Mouse (Mus musculus) bone marrow, adult 2 months (tissue): ENCODE results near the gene Fam129c. TPM values are rescaled to one million over a fixed set of nuclear protein-coding genes. Genes with fewer than 3 reads are reported as not detected.

Experiments used
- H3K27ac ChIP-seq: fragments of 200-500 bp; 2 replicates; pipeline ENCODE4 v1.5.1; 2012; ENCODE audit warnings: low read depth, mild to moderate bottlenecking, control low read depth, inconsistent platforms, low read length; ENCODE audit not compliant: control insufficient read depth, poor library complexity, insufficient read depth
- H3K4me1 ChIP-seq: fragments of 200-500 bp; 2 replicates; pipeline ENCODE4 v1.6.1; 2011; ENCODE audit warnings: low read length; ENCODE audit not compliant: control insufficient read depth, insufficient read depth
- H3K4me3 ChIP-seq: fragments of 200-500 bp; replicated peaks from 2 replicates; pipeline ENCODE3; 2011; ENCODE audit warnings: mild to moderate bottlenecking, low read depth, low read length, control low read depth; ENCODE audit not compliant: control insufficient read depth
- CTCF ChIP-seq: fragments of 200-500 bp; IDR thresholded peaks from 2 replicates; pipeline ENCODE4 v1.5.1; 2011; ENCODE audit warnings: low read length, control low read depth; ENCODE audit not compliant: control insufficient read depth, insufficient read depth
- POLR2A ChIP-seq: fragments of 200-500 bp; IDR thresholded peaks from 2 replicates; pipeline ENCODE4 v1.6.1; 2011; ENCODE audit warnings: low read depth, mild to moderate bottlenecking, control low read depth, low read length, borderline replicate concordance; ENCODE audit not compliant: control insufficient read depth
- WGBS: fragments of 180-500 bp; shearing (Covaris S2); methylation state at CpG from one replicate; pipeline ENCODE4 v1.1.7; 2018; 5-methylcytosine and 5-hydroxymethylcytosine counted together
- polyA plus RNA-seq: library from polyadenylated mRNA; stranded (reverse); fragments of >200 nt; gene quantifications from 2 replicates; pipeline ENCODE4 v1.2.4, GENCODE M21; 2011; ENCODE audit warnings: low replicate concordance; ENCODE audit not compliant: missing spikeins, insufficient read depth, insufficient read length

Gene Fam129c
- polyA plus RNA-seq, 1 experiment: 106 TPM

GRCm38 (mm10) chr8:71627265-71628099 lies 30.0 kb downstream of the Fam129c start:
- peaks cover 1% of the 10 kb centered on the region; the same call in 1 of the 2 replicates for H3K4me1 ChIP-seq

GRCm38 (mm10) chr8:71628396-71629095 lies 31.1 kb downstream of the Fam129c start:
- H3K27ac ChIP-seq: peak overlapping the region; percentile 57
- TF ChIP-seq CTCF (no peak), POLR2A (no peak)
- peaks cover 1% of the 10 kb centered on the region for H3K4me1 ChIP-seq

More at GRCm38 (mm10) chr8:71627265-71628099, 30.0 kb downstream of the Fam129c start:
- peak overlapping the region; percentile 23 for H3K27ac ChIP-seq
- TF ChIP-seq CTCF (no peak), POLR2A (no peak)
- no peak overlapping the region for H3K4me3 ChIP-seq
- 15% methylated on average over 9 of the region's 9 CpGs for WGBS

GRCm38 (mm10) chr8:71629096-71629697 lies 31.7 kb downstream of the Fam129c start:
- under 1% methylated on average over 55 of the region's 55 CpGs for WGBS
- Histone ChIP-seq H3K4me1 (peaks cover 1% of the 10 kb centered on the region), H3K27ac (peak overlapping the region; percentile 57), H3K4me3 (peak overlapping the region; percentile 78)
- TF ChIP-seq CTCF: peak; percentile 41; the same call in 1 of the 2 replicates
- peak; percentile 45; the same call in 1 of the 2 replicates for TF ChIP-seq POLR2A

More at GRCm38 (mm10) chr8:71628396-71629095, 31.1 kb downstream of the Fam129c start:
- WGBS: 2% methylated on average over 16 of the region's 16 CpGs
- H3K4me3 ChIP-seq: peak overlapping the region; percentile 78

GRCm38 (mm10) chr8:71629781-71630212 lies 32.3 kb downstream of the Fam129c start:
- WGBS: 4% methylated on average over 25 of the region's 25 CpGs
- H3K4me3 ChIP-seq: peak overlapping the region; percentile 78
- H3K27ac ChIP-seq: no peak overlapping the region; the same call in 1 of the 2 replicates
- no peak; the same call in 1 of the 2 replicates for TF ChIP-seq POLR2A
- no peak for TF ChIP-seq CTCF
- H3K4me1 ChIP-seq: peaks cover 1% of the 10 kb centered on the region

GRCm38 (mm10) chr8:71630761-71631160 lies 33.3 kb downstream of the Fam129c start:
- 73% methylated on average over 6 of the region's 6 CpGs for WGBS
- Histone ChIP-seq H3K4me1 (peaks cover 1% of the 10 kb centered on the region), H3K4me3 (no peak overlapping the region), H3K27ac (no peak overlapping the region)
- no peak for TF ChIP-seq CTCF
- no peak for TF ChIP-seq POLR2A

- TF ChIP-seq POLR2A: no peak
- TF ChIP-seq CTCF: no peak
- Histone ChIP-seq H3K4me3 (no peak overlapping the region), H3K27ac (no peak overlapping the region), H3K4me1 (peaks cover 1% of the 10 kb centered on the region)
- 7% methylated on average over 2 of the region's 2 CpGs for WGBS
Observed at GRCm38 (mm10) chr8:71631897-71632296, 34.4 kb downstream of the Fam129c start.

- no peak overlapping the region for H3K4me3 ChIP-seq
- no peak overlapping the region for H3K27ac ChIP-seq
- 2% methylated on average over 19 of the region's 22 CpGs for WGBS
- TF ChIP-seq POLR2A (no peak), CTCF (peak; percentile 76)
- peaks cover 1% of the 10 kb centered on the region for H3K4me1 ChIP-seq
Observed at GRCm38 (mm10) chr8:71633164-71633563, 35.7 kb downstream of the Fam129c start.

- Histone ChIP-seq H3K4me3 (no peak overlapping the region), H3K27ac (no peak overlapping the region), H3K4me1 (peaks cover 1% of the 10 kb centered on the region)
- 4% methylated on average over 26 of the region's 26 CpGs for WGBS
- no peak for TF ChIP-seq CTCF
- TF ChIP-seq POLR2A: no peak
Observed at GRCm38 (mm10) chr8:71633981-71634667, 36.7 kb downstream of the Fam129c start.
